Mouse (Mus musculus) liver, postnatal 0 days (tissue): ENCODE measurements around the gene Myl9. TPM values are rescaled to one million over a fixed set of nuclear protein-coding genes. Genes with fewer than 3 reads are reported as not detected.
"Not testable (repeated sequence)": the region's sequence is repeated elsewhere in the genome, so short reads cannot be mapped to it uniquely, and the experiment has no call there.

Experiments used
- ATAC-seq: fragments of 200-750 bp; cut with Nextera tagmentation; 2 replicates; pipeline ENCODE4 v1.8.0; 2017; ENCODE audit warnings: mild to moderate bottlenecking, moderate library complexity
- DNase-seq: peaks from one replicate; pipeline ENCODE4 v3.0.0-alpha.2; 2016
- H3K27ac ChIP-seq: fragments of 300-500 bp; sonication (generic); 2 replicates; pipeline ENCODE4 v1.5.1; 2014; ENCODE audit warnings: antibody characterized with exemption, moderate library complexity, mild to moderate bottlenecking, low read depth
- H3K27me3 ChIP-seq: fragments of 300-500 bp; sonication (generic); 2 replicates; pipeline ENCODE4 v1.6.1; 2014; ENCODE audit warnings: low read length, control low read depth, mixed read lengths; ENCODE audit not compliant: insufficient read depth
- H3K36me3 ChIP-seq: fragments of 300-500 bp; sonication (generic); replicated peaks from 2 replicates; pipeline ENCODE4 v1.6.1; 2014; ENCODE audit warnings: mild to moderate bottlenecking, control low read depth, low read length, moderate library complexity, mixed read lengths; ENCODE audit not compliant: insufficient read depth
- H3K4me1 ChIP-seq: fragments of 300-500 bp; sonication (generic); 2 replicates; pipeline ENCODE4 v1.6.1; 2014; ENCODE audit warnings: antibody characterized with exemption, mild to moderate bottlenecking, control low read depth; ENCODE audit not compliant: insufficient read depth
- H3K4me2 ChIP-seq: fragments of 300-500 bp; sonication (generic); 2 replicates; pipeline ENCODE4 v1.6.1; 2014; ENCODE audit warnings: low read depth, mild to moderate bottlenecking, low read length, moderate library complexity, mixed read lengths
- H3K4me3 ChIP-seq: fragments of 300-500 bp; sonication (generic); 2 replicates; pipeline ENCODE4 v1.5.1; 2014; ENCODE audit warnings: low read depth, low read length
- H3K9ac ChIP-seq: fragments of 300-500 bp; sonication (generic); replicated peaks from 2 replicates; pipeline ENCODE4 v1.6.1; 2014; ENCODE audit warnings: mild to moderate bottlenecking, moderate library complexity
- H3K9me3 ChIP-seq: fragments of 300-500 bp; sonication (generic); 2 replicates; pipeline ENCODE4 v1.6.1; 2016; ENCODE audit warnings: mild to moderate bottlenecking, control low read depth, low read length, mixed read lengths
- CTCF ChIP-seq: sonication (generic); IDR thresholded peaks from 2 replicates; pipeline ENCODE4 v1.5.1; 2016; ENCODE audit warnings: antibody characterized with exemption, low read depth
- EP300 ChIP-seq: IDR thresholded peaks from 2 replicates; pipeline ENCODE4 v1.6.1; 2016; ENCODE audit warnings: antibody characterized with exemption, low read depth, mild to moderate bottlenecking
- WGBS: fragments of 180-500 bp; shearing (Covaris S2); extraction: QIAGEN DNeasy Blood & Tissue Kit; methylation state at CpG from one replicate; pipeline ENCODE4 v1.1.7; 2014; ENCODE audit not compliant: insufficient replicate concordance; 5-methylcytosine and 5-hydroxymethylcytosine counted together
- polyA plus RNA-seq: library from polyadenylated mRNA; unstranded; fragments of >200 nt; fragmentation: Nextera tagmentation; extraction: Ambion mirVana; gene quantifications from 2 replicates; pipeline ENCODE4 v1.2.1, GENCODE M21; 2015

The Myl9 gene
- polyA plus RNA-seq, 1 experiment from 2014 or later = 51.2 TPM

DNA sequence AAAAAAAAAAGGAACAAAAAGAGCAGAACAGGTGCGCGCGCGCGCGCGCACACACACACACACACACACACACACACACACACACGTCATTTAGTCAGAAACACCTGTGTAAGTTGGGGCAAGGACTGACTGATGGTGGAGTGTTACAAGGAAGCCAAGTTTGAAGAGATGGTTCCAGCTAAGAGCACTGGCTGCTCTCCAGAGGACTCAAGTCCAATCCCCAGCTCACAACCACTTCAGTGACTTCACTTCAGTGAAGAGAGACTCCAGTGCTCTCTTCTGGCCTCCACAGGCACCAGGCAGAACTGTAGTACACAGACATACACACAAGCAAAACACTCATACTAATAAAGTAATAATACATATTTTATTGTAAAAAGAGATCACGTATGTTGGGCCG, 35.5 kb downstream of the Myl9 start:
- ATAC-seq (no peak), DNase-seq (no peak)
- no peak for TF ChIP-seq CTCF
- TF ChIP-seq EP300 = no peak
- H3K4me1 ChIP-seq = no peaks in the 10 kb centered on the region
- no peak overlapping the region for H3K4me2 ChIP-seq
- H3K27ac ChIP-seq = no peak overlapping the region
- H3K4me3 ChIP-seq = no peak overlapping the region
- no peaks in the 10 kb centered on the region for H3K36me3 ChIP-seq
- no peaks in the 10 kb centered on the region for H3K9me3 ChIP-seq
- 94% methylated on average over 10 of the region's 10 CpGs for WGBS
- H3K27me3 ChIP-seq = no peaks in the 10 kb centered on the region
- H3K9ac ChIP-seq = no peak overlapping the region

DNA sequence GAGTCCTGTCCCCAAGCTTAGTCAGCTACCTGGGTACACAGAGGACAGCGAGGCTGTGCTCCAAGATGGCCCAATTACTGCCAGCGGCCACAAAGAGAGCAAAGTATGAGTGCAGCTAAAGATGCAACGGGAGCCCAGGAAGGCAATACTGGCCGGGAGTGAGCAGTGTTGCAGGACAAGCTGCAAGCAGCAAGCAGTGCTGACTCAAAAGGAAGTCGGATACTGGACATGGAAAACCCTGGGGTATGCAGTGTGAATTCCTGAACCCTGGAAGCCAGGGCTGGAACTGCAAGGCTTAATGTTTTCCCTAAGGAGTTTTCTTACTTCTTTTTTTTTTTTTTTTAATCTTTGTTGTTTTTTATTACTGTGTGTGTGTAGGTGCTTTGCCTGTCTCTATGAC, 36.3 kb downstream of the Myl9 start:
- WGBS = 65% methylated on average over 5 of the region's 5 CpGs

DNA sequence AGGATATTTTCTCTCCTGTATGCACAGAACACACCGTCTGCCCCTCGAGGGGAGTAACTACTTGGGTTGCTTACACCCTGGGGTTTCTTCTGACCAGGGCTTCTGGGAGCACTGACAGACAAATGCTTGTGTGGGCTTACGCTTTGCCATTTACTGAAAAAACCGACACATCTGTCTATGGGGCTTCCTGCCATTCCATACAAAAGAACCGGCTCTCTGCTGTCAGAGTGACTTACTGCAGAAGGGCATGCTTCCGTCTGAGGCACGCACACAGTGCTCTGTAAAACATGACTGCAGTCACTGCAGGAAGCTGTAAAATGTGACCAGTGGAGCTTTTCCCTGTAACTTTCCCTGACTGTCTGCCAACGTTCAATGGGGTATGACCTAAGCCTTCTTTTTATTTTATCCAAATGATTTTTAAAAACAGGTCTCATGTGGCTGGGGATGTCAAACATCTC, 39.2 kb downstream of the Myl9 start:
- no peaks in the 10 kb centered on the region for H3K9me3 ChIP-seq
- no peak for ATAC-seq
- H3K27ac ChIP-seq = no peak overlapping the region; the same call in 1 of the 2 replicates

More for the DNA sequence above, 36.3 kb downstream of the Myl9 start:
- Histone ChIP-seq H3K4me1 (no peaks in the 10 kb centered on the region), H3K9me3 (no peaks in the 10 kb centered on the region), H3K9ac (no peak overlapping the region), H3K27ac (no peak overlapping the region), H3K27me3 (no peaks in the 10 kb centered on the region), H3K4me2 (no peak overlapping the region), H3K36me3 (no peaks in the 10 kb centered on the region), H3K4me3 (no peak overlapping the region)
- ATAC-seq (no peak), DNase-seq (no peak)
- no peak for TF ChIP-seq CTCF
- TF ChIP-seq EP300 = no peak

DNA sequence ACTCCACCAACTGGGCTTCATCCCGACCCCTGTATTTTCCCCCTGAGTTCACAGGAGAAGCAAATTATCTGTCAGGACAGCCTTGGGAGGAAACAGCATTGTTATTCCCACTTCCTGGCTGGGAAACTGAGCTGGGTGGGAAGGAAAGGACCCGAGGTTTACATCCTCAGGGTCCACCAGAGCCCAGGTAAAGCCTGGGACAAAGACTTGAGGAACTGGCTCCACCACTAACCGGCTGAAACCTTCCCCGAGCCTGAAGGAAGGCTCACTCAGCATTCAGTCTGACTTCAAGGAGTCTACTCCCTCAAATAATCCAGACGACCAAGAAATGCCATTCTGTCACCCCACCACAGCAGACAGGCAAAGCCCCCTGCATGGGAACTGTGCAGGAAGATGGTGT, 39.7 kb downstream of the Myl9 start:
- H3K4me1 ChIP-seq = no peaks in the 10 kb centered on the region
- no peak overlapping the region for H3K9ac ChIP-seq
- no peak overlapping the region for H3K27ac ChIP-seq
- WGBS = 31% methylated on average over 5 of the region's 5 CpGs
- H3K9me3 ChIP-seq = no peaks in the 10 kb centered on the region
- no peak overlapping the region for H3K4me3 ChIP-seq
- no peaks in the 10 kb centered on the region for H3K36me3 ChIP-seq
- DNase-seq (no peak), ATAC-seq (no peak)
- H3K27me3 ChIP-seq = no peaks in the 10 kb centered on the region
- H3K4me2 ChIP-seq = no peak overlapping the region
- TF ChIP-seq CTCF (no peak), EP300 (no peak)

More for the DNA sequence above, 39.2 kb downstream of the Myl9 start:
- TF ChIP-seq EP300 (no peak), CTCF (no peak)
- no peak for DNase-seq
- H3K4me2 ChIP-seq = no peak overlapping the region
- H3K27me3 ChIP-seq = no peaks in the 10 kb centered on the region
- no peak overlapping the region for H3K4me3 ChIP-seq
- no peak overlapping the region for H3K9ac ChIP-seq
- H3K4me1 ChIP-seq = no peaks in the 10 kb centered on the region
- WGBS = 31% methylated on average over 8 of the region's 8 CpGs
- H3K36me3 ChIP-seq = no peaks in the 10 kb centered on the region

DNA sequence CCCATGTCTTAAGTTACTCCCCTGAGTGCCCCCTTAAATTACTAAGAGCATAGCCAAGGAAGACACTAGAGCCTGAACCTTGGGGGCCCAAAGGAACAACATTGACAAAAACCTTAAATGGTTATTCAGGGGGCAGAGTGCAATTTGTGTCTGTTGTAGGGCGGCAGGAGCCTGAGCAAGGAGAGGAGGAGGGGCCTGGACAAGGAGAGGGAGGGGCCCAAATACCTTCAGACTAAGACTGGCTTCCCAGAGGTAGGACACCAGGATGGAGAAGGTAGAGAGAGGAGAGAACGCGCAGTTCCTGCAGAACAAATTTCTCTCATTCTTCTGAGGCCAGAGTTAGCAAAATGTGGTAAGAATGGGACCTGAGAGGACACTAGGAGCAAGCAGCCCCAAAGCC, 40.2 kb downstream of the Myl9 start:
- H3K4me3 ChIP-seq = no peak overlapping the region
- no peak overlapping the region for H3K4me2 ChIP-seq
- no peaks in the 10 kb centered on the region for H3K27me3 ChIP-seq
- no peak overlapping the region for H3K9ac ChIP-seq
- no peak overlapping the region for H3K27ac ChIP-seq
- no peaks in the 10 kb centered on the region for H3K4me1 ChIP-seq
- DNase-seq = no peak
- ATAC-seq = no peak
- WGBS = 73% methylated on average over 3 of the region's 3 CpGs
- H3K36me3 ChIP-seq = no peaks in the 10 kb centered on the region
- TF ChIP-seq EP300 (no peak), CTCF (no peak)
- H3K9me3 ChIP-seq = no peaks in the 10 kb centered on the region

DNA sequence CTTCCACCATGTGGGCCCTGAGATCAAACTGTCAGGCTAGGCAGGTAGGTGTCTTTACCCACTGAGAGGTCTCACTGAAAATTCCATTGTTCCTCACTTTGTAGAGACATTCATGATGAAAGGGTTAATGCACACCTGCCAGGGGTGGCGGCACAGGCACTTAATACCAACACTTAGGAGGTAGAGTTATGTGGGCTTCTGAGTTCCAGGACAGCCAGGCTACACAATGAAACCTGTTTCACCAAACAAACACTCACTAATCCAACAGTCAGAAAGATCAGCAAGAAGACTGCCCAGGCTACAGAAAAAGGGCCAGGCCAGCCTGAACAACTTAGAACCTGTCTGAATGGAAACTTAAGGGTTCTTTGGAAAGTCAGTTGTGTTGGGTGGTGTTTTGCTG, 40.9 kb downstream of the Myl9 start:
- DNase-seq (no peak), ATAC-seq (no peak)
- Histone ChIP-seq H3K9ac (no peak overlapping the region), H3K36me3 (no peaks in the 10 kb centered on the region), H3K9me3 (no peaks in the 10 kb centered on the region), H3K4me1 (no peaks in the 10 kb centered on the region), H3K4me3 (no peak overlapping the region), H3K27me3 (no peaks in the 10 kb centered on the region), H3K4me2 (no peak overlapping the region), H3K27ac (no peak overlapping the region)
- no peak for TF ChIP-seq EP300
- TF ChIP-seq CTCF = no peak
- 83% methylated on average over 1 of the region's 1 CpGs for WGBS

DNA sequence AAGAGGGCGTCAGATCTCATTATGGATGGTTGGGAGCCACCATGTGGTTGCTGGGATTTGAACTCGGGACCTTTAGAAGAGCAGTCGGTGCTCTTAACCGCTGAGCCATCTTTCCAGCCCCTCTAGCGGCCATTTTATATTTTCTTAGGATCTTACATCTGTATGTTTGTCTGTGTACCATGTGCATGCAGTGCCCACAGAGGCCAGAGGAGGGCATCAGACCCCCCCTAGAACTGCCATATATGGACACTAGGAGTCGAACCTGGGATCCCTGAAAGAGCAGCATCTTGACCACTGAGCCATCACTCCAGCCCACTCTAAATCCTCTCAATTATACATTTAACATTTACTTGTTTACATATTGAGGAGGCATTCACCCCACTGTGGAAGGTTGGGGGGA, 49.9 kb downstream of the Myl9 start:
- H3K27ac ChIP-seq, H3K9me3 ChIP-seq, H3K9ac ChIP-seq, H3K4me1 ChIP-seq, H3K4me3 ChIP-seq, DNase-seq, H3K36me3 ChIP-seq, ATAC-seq, H3K27me3 ChIP-seq, H3K4me2 ChIP-seq: not testable (repeated sequence)
- WGBS = 82% methylated on average over 6 of the region's 6 CpGs
- TF ChIP-seq CTCF = 0 out of 2 replicates have a peak, but pooled peaks have one; percentile 12

Other genes with a start within 250 kb of the Myl9 start
- 10.8 and 10.9 TPM in 2 replicates for gene Aar2, start 227.8 kb upstream of the Myl9 start, polyA plus RNA-seq
- gene Dlgap4, start 161.7 kb upstream of the Myl9 start, polyA plus RNA-seq = 10.7 and 14.2 TPM in 2 replicates
- gene Tgif2, start 64.6 kb downstream of the Myl9 start, polyA plus RNA-seq = 4.9 and 5.1 TPM in 2 replicates
- 1.2 and 1.8 TPM in 2 replicates for gene 4930518I15Rik, start 82.5 kb downstream of the Myl9 start, polyA plus RNA-seq
- gene Rab5if, start 87.7 kb downstream of the Myl9 start, polyA plus RNA-seq = 190 and 216 TPM in 2 replicates
- 1.8 and 2.4 TPM in 2 replicates for gene Sla2, start 111.8 kb downstream of the Myl9 start, polyA plus RNA-seq
- 10.0 and 11.3 TPM in 2 replicates for gene Ndrg3, start 216.6 kb downstream of the Myl9 start, polyA plus RNA-seq
- 12.4 and 14.0 TPM in 2 replicates for gene Dsn1, start 231.7 kb downstream of the Myl9 start, polyA plus RNA-seq